Mouse (Mus musculus) right cerebral cortex, postnatal 10 days (tissue): ENCODE measurements around the gene Akt3.

Source experiments
- DNase-seq, 2 experiments: peaks; one replicate each; pipeline ENCODE4 v3.0.0; 2021; ENCODE audit warnings: low spot score in 2 of 2

The Akt3 gene

GRCm38 (mm10) chr1:177258034-177258342, at the start of gene Akt3:
Akt3 (minus strand) TSS chr1:177258203.
- DNase-seq: no peak

DNA sequence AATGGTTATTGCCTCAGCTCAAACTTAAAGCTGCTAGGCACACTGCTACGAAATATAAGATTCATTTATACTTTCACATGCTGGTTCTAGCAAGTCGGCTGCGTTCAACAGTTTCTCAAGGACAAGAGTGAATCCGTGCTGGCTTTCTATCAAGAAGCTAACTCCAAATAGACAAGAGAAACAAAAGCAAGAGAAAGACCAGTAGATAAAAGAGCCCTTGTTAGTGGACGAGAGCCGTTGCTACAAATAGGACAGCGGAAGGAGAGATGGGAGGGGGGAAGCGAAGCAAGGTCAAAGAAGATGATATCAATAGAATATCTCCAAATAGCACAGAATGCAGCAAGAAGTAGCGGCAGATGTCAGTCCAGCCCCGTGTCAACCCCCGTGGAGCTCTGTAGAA, 49.5 kb upstream of the Akt3 start:
- peak; percentile 51 to 53 for DNase-seq

- no peak for DNase-seq
These were observed 40.2 kb upstream of the Akt3 start for GRCm38 (mm10) chr1:177298231-177298630.

DNA sequence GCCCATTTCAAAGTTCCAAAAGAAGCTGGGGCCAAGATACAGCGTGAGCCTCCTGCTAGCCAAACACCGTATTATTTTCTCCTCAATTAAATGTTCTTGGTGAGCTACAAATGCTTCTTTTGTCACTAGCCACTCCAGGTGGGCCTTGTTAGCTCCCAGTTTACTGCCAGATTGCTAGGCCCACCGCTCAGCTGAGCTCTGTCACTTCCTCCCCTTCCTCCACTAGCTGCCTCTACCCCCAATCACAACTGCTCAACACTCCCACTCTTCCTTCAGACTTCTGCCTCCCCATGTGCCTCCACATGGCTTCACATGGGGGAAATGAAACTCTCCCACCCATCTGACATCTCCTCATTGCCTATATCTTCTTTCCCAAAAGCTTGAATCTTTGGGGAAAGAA, 28.8 kb upstream of the Akt3 start:
- peak in 1 of 2 experiments; percentile 38 for DNase-seq

GRCm38 (mm10) chr1:177281925-177282324, 23.9 kb upstream of the Akt3 start:
- no peak for DNase-seq

GRCm38 (mm10) chr1:177277361-177277760, 19.4 kb upstream of the Akt3 start:
- DNase-seq: no peak

DNA sequence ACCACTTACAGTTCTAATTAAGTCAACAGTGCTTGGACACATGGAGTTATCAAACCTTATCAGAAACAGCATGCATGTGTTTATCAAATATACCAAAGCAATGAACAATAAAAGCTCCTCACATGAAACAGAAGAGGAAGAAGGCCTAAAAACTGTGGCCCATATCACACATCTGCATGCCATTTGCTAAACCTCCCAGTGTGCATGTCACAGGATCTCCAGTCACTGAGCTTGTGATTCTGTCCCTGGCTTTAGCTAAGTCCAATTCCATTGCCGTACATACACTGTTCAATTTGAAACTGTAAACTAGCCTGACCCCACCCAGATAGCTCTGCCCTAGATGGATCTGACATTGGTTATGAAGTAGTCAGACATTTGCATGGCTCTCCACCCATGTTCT, 9.6 kb upstream of the Akt3 start:
- no peak for DNase-seq

DNA sequence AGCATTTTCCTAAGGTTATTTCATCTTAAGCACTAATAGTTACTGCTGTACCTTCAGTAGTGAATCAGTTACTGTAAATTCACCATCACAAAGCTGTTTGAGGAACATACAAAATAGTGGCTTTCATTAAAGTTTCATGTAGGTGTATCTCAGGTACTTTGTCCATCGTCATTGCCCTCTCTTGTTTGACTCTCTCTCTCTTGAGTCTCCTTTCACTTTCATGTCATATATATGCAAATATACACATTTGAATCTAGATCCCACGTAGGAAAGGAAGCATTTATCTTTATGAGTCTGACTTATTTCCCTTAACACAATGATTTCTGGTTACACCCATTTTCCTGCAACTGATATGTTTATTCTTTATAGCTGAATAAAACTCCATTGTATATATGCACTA, 4.9 kb upstream of the Akt3 start:
- DNase-seq: no peak

DNA sequence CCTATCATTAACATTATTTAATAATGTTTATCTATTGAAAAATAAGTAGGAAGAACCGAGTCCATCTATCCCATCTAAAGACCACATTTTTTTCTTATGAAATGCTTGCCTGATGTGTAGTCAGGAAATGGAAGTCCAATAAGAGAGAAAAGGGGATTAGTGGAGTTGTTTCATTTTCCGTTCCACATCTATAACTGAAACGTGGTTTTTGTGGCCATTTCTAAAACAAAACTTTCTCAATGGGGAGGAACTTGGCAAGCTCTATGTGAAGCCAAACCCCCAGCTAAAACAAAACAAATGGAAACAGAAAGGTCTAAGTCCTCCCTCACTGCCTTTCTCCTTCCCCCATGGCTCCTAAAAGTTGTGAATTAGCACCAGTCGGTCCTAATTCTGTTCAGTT, 2.8 kb upstream of the Akt3 start:
- no peak for DNase-seq

DNA sequence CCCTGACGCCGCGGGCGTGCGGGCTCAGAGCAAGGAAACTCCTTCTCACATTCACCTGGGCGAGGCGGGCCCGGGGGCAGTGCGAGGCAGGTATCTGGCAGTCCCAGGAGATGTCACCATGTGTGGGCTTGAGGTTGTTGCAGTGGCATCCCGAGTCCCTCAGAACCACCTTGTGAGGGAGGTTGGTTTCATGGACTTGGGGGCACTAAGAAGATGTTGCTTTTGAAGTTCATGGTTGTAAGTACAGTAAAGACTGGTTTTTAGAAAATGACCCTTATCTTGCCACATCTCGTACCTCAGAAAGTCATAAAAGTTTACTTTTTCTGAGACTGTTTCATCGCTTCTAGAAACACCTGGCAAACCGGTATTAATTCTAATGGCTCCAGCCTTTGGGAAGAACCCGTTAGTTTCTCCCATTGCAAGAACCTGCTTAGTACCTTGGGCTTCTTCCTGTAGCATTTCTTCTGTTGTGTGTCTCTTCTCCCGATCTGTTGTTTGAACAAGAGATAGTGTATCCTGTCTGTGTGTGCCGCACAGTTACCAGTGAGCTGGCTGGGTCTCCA, 1.1 kb upstream of the Akt3 start:
- no peak for DNase-seq

DNA sequence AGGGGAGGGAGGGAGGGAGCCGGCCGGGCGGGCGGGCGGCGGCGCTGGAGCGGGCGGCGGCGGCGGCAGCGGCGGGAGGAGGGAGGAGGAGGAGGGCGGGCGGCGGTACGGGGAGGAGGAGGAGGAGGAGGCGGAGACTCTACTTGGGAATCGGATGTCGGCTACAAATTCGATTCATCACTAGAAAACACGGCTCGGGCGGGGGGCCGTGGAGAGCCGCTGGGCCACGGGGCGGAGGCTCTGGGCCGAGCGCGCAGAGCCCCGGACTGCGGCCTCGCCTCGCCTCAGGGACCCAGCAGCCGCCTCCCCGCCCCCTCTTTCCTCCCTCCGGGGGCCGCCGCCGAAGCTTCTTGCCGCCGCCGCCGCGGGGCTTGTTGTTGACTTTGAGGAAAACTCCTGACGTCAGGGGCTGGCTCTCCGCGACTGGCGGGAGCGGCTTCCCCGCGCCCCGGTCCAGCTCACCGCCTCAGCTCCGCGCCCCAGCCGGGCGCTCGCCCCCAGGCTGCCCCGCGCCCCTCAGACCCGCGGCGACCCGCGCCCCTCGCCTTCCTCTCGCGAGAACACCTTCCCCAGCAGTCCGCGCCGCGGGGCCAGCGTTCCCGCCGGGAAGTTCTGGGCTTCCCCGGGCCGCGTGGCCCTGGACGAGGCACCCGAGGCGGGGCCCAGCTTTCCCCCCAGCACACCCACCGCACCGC, 487 bp upstream of the Akt3 start:
- DNase-seq: peak; percentile 87 to 89

- DNase-seq: peak; percentile 81 to 90
These were observed 597 bp downstream of the Akt3 start for GRCm38 (mm10) chr1:177257178-177258033.

GRCm38 (mm10) chr1:177248638-177249037, 9.4 kb downstream of the Akt3 start:
- DNase-seq: no peak

- DNase-seq: no peak
These were observed 19.6 kb downstream of the Akt3 start for GRCm38 (mm10) chr1:177238368-177238767.

- DNase-seq: no peak
These were observed 21.3 kb downstream of the Akt3 start for GRCm38 (mm10) chr1:177236695-177237094.

GRCm38 (mm10) chr1:177236249-177236648, 21.8 kb downstream of the Akt3 start:
- DNase-seq: no peak

- no peak for DNase-seq
These were observed 23.5 kb downstream of the Akt3 start for GRCm38 (mm10) chr1:177234462-177234861.

DNA sequence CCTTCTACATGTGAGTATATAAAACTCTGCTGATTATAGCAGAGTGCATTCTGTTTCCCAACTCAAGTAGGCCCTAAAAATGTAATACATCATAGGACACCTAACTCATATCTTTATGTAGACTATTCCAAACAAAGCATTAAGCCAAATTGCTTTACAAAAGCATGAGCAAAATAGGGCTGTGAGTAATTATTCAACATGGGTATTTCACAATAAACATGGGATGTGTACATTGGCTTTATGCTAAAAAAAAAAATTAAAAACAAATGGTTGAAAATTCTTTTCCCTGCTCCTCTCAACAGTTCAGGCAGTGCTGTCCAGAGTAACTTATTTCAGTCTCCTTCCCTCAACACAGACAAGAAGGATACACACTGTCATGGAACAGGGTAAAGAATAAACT, 26.9 kb downstream of the Akt3 start:
- DNase-seq: no peak

- DNase-seq: no peak
These were observed 59.0 kb downstream of the Akt3 start for GRCm38 (mm10) chr1:177198978-177199377.

GRCm38 (mm10) chr1:177195224-177195623, 62.8 kb downstream of the Akt3 start:
- no peak for DNase-seq

DNA sequence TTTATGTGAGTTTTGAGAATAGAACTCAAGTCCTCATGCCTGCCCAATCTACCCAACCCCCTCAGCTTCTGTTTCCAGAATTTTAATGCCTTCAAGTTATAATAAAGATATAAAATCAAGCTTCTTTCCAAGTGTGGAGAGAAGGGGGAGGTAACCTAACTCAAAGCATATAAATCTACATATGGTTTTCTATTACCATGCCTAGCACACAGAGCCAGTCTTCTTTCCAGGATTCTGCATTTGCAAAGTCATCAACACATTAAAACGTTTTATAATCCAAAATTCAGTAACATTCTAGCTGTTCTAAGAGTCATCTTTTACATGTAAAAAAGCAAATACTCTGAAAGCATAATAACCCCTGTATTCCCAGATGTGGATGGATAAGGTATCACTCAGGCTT, 63.7 kb downstream of the Akt3 start:
- DNase-seq: no peak

DNA sequence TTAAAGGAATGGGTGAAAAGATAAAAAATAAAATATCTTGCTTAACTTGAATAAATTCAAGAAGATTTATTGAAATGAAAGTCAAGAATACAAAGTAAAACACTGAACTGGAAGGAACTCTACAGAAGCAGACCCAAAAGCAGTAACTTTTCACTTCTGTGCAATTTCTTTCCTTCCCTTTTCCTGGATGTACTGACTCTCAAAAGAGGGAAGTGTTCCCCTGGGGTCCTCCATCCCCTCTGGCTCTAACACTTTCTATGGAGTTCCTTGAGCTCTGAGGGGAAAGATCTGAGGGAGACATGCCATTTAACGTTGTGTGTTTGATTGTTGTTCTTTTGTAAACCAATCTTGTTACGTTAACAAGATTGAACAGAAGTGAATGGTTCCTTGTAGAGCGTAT, 66.4 kb downstream of the Akt3 start:
- DNase-seq: no peak

DNA sequence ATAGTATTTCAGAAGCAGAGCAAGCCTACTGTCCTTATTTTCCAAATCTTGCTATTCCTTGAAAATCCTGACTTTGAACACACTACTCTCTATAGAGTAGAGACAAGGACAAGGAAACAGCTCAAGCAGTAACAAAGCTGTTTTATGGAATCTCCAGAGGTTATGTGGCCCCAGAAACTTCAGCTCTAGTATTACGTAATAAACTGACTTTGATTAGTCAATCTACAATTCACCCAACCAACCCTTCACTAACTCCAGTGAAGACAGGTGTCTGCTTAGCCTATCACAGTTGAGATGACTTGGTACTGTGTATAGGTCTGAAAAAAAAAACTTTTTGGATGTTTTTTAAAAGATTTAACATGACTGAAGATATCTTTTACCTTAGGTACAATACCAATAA, 67.6 kb downstream of the Akt3 start:
- no peak for DNase-seq
